In the genomic region with DNA sequence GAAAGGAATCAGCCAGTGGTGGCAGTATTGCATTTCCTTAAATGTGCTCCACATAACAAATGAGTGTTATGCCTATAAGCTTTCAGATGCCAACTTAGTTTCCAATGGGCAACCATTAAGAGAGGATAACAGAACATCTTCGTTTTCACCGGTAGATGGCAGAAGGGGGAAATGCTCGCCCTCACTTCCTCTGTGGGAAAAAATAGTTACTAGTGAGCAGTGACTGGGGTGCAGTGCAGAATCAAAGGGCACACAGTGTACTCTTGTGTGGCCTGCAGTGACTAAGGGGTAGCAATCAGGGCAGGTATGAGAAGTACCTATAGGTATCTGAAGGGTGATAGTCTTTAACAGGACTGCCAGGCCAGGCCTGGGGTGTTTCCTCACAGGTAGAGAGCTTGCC, we compare ENCODE assay signal across 7 mouse cellular contexts. TPM values are rescaled to one million over a fixed set of nuclear protein-coding genes. Genes with fewer than 3 reads are reported as not detected.
DNase-seq lines count a peak whose midpoint lies in the region; ATAC-seq and TF ChIP-seq lines count a peak whose summit lies in the region.

No protein-coding gene starts in this region.

- 24% methylated on average over 3 of the region's 3 CpGs for WGBS in hindbrain, embryonic 16.5 days

- H3K4me2 ChIP-seq in hindbrain, embryonic 16.5 days (ENCODE audit: low read length), result no peak overlapping the region

- H3K9ac ChIP-seq in ES-E14 (ENCODE audit: insufficient read depth, low read depth, low read length, poor library complexity, severe bottlenecking), result no peak overlapping the region
- H3K9ac ChIP-seq in hindbrain, embryonic 16.5 days (ENCODE audit: low read depth, low read length), result no peak overlapping the region

- H3K9me3 ChIP-seq in ES-E14 (ENCODE audit: control insufficient read depth, insufficient read depth, low read depth, low read length), result no peaks in the 10 kb centered on the region
- no peaks in the 10 kb centered on the region for H3K9me3 ChIP-seq in hindbrain, embryonic 16.5 days (ENCODE audit: control insufficient read depth, low read length)

- no peak overlapping the region for H3K27ac ChIP-seq in ES-E14 (ENCODE audit: insufficient read depth, low read depth, low read length, poor library complexity, severe bottlenecking)
- H3K27ac ChIP-seq in hindbrain, embryonic 16.5 days (ENCODE audit: low read depth, low read length), result no peak overlapping the region

- peaks cover 15% of the 10 kb centered on the region for H3K36me3 ChIP-seq in ES-E14 (ENCODE audit: control insufficient read depth, insufficient read depth, low read length, poor library complexity, severe bottlenecking)
- H3K36me3 ChIP-seq in hindbrain, embryonic 16.5 days (ENCODE audit: control insufficient read depth, insufficient read depth, low read length), result peaks cover 27% of the 10 kb centered on the region

- no peaks in the 10 kb centered on the region for H3K27me3 ChIP-seq in hindbrain, embryonic 16.5 days (replicated peaks; ENCODE audit: control insufficient read depth, insufficient read depth, low read length)

- peak; percentile 63; the same call in 1 of the 2 replicates for ATAC-seq in hindbrain, embryonic 16.5 days

- no peaks in the 10 kb centered on the region for H3K4me1 ChIP-seq in ES-E14 (ENCODE audit: control insufficient read depth in 2 of 2, insufficient read depth in 2 of 2, low read length in 2 of 2, poor library complexity in 1 of 2)
- no peaks in the 10 kb centered on the region for H3K4me1 ChIP-seq in hindbrain, embryonic 16.5 days (ENCODE audit: control insufficient read depth, insufficient read depth, low read depth, low read length)

- in situ Hi-C loops in ES-E14 (cut with MboI; ENCODE audit: low sequenced_read_pairs in 2 of 2, unreplicated experiment in 2 of 2), result no loop called here

- peak; percentile 35 for DNase-seq in layer of hippocampus, adult 11-12 months (ENCODE audit: low spot score)
- no peak for DNase-seq in layer of hippocampus, postnatal 25 days (ENCODE audit: extremely low spot score in 1 of 2, low spot score in 1 of 2)
- DNase-seq in ES-E14 (ENCODE audit: low read depth, low spot score), result no peak
- peak; percentile 11 for DNase-seq in c-Kit-positive CD71-positive TER-119-positive erythroid progenitor cells, embryonic 14.5 days (ENCODE audit: low spot score)
- DNase-seq in lung, postnatal 10 days, result peak; percentile 65
- peak; percentile 45 for DNase-seq in telencephalon, adult 2 months (ENCODE audit: low read depth, low spot score)

- H3K4me3 ChIP-seq in ES-E14 (ENCODE audit: insufficient read depth in 1 of 2, low read depth in 1 of 2, low read length in 2 of 2, poor library complexity in 1 of 2, severe bottlenecking in 1 of 2), result no peak overlapping the region
- no peak overlapping the region for H3K4me3 ChIP-seq in hindbrain, embryonic 16.5 days (ENCODE audit: low read length)

TF ChIP-seq in ES-E14, 5 proteins besides CTCF, POLR2A, EP300 and RAD21:
- no peak for TF ChIP-seq HCFC1 (IDR thresholded peaks at IDR 0.05; ENCODE audit: borderline replicate concordance, insufficient read depth, low read length)
- no peak for TF ChIP-seq CHD2 (IDR thresholded peaks at IDR 0.05; ENCODE audit: low read depth, low read length)
- TF ChIP-seq ZC3H11A (IDR thresholded peaks at IDR 0.05; ENCODE audit: borderline replicate concordance, low read depth, low read length), result peak; percentile 56; the same call in 1 of the 2 replicates
- no peak for TF ChIP-seq MAFK (IDR thresholded peaks at IDR 0.05; ENCODE audit: insufficient read depth, low read depth, low read length)
- TF ChIP-seq ZNF384 (IDR thresholded peaks at IDR 0.05; ENCODE audit: low read depth, low read length), result no peak

RNA-seq across cellular contexts. Expression of gene Ddx47, which starts 14.8 kb away (rescaled TPM):
- total RNA-seq in layer of hippocampus, postnatal 25 days (2021), result 10 to 100 TPM; 54.8 to 55.6 TPM
- 72.4 and 75.1 TPM in 2 replicates for total RNA-seq in ES-E14 (2012; rRNA removed)
- 74.2 and 78.7 TPM in 2 replicates for polyA plus RNA-seq in hindbrain, embryonic 16.5 days (2015; fragmentation: Nextera tagmentation; extraction: Ambion mirVana)

RNA-seq across cellular contexts. Expression of gene Gprc5a, which starts 39.2 kb away (rescaled TPM):
- not detected for total RNA-seq in layer of hippocampus, postnatal 25 days (2021)
- total RNA-seq in ES-E14 (2012; rRNA removed), result 7.8 and 10.6 TPM in 2 replicates
- 0.24 and 0.28 TPM in 2 replicates for polyA plus RNA-seq in hindbrain, embryonic 16.5 days (2015; fragmentation: Nextera tagmentation; extraction: Ambion mirVana)

RNA-seq across cellular contexts. Expression of gene Apold1, which starts 44.7 kb away (rescaled TPM):
- 1 to 10 TPM; 2.5 to 2.8 TPM for total RNA-seq in layer of hippocampus, postnatal 25 days (2021)
- 0.16 and 0.22 TPM in 2 replicates for total RNA-seq in ES-E14 (2012; rRNA removed)
- polyA plus RNA-seq in hindbrain, embryonic 16.5 days (2015; fragmentation: Nextera tagmentation; extraction: Ambion mirVana), result 4.4 and 5.7 TPM in 2 replicates

Comparison
In these comparisons a context has a peak if more than half of its experiments do, and no peak if none do; other contexts are left out.
1. DNase-seq: peak in layer of hippocampus, adult 11-12 months (single experiment), c-Kit-positive CD71-positive TER-119-positive erythroid progenitor cells, embryonic 14.5 days (single experiment), lung, postnatal 10 days (single experiment) and telencephalon, adult 2 months (single experiment); none in layer of hippocampus, postnatal 25 days (0 of 2) and ES-E14 (single experiment).